Mouse (Mus musculus) forebrain, embryonic 10.5 days (tissue): ENCODE data around the gene Dcdc2a. TPM values are rescaled to one million over a fixed set of nuclear protein-coding genes. Genes with fewer than 3 reads are reported as not detected.

Experiments
- DNase-seq: peaks from one replicate; pipeline ENCODE4 v3.0.0-alpha.2; 2017; ENCODE audit warnings: low spot score; ENCODE audit errors: extremely low spot score
- H3K27ac ChIP-seq: fragments of 300-500 bp; sonication (generic); 2 replicates; pipeline ENCODE4 v1.5.1; 2016; ENCODE audit warnings: mild to moderate bottlenecking
- H3K27me3 ChIP-seq: fragments of 300-500 bp; sonication (generic); 2 replicates; pipeline ENCODE4 v1.6.1; 2016; ENCODE audit warnings: mild to moderate bottlenecking; ENCODE audit not compliant: poor library complexity, severe bottlenecking
- H3K36me3 ChIP-seq: fragments of 300-500 bp; sonication (generic); replicated peaks from 2 replicates; pipeline ENCODE4 v1.6.1; 2016; ENCODE audit warnings: mild to moderate bottlenecking, moderate library complexity
- H3K4me1 ChIP-seq: fragments of 300-500 bp; sonication (generic); 2 replicates; pipeline ENCODE4 v1.6.1; 2016
- H3K4me3 ChIP-seq: fragments of 300-500 bp; sonication (generic); 2 replicates; pipeline ENCODE4 v1.5.1; 2016; ENCODE audit warnings: mild to moderate bottlenecking, moderate library complexity
- H3K9me3 ChIP-seq: fragments of 300-500 bp; sonication (generic); 2 replicates; pipeline ENCODE4 v1.6.1; 2016; ENCODE audit warnings: mild to moderate bottlenecking, moderate library complexity
- WGBS: fragments of 180-500 bp; shearing (Covaris S2); methylation state at CpG from one replicate; pipeline ENCODE4 v1.1.7; 2016; 5-methylcytosine and 5-hydroxymethylcytosine counted together
- polyA plus RNA-seq: library from polyadenylated mRNA; unstranded; fragments of >200 nt; fragmentation: Nextera tagmentation; extraction: Ambion mirVana; gene quantifications from 2 replicates; pipeline ENCODE4 v1.2.1, GENCODE M21; 2016

The Dcdc2a gene
- polyA plus RNA-seq = 1.5 and 2.1 TPM in 2 replicates

- Histone ChIP-seq H3K36me3 (no peaks in the 10 kb centered on the region), H3K9me3 (no peaks in the 10 kb centered on the region), H3K27ac (peak within 1 kb of the TSS; percentile 72), H3K4me3 (peak within 1 kb of the TSS; percentile 64), H3K27me3 (peaks cover 59% of the 10 kb centered on the region), H3K4me1 (peaks cover 20% of the 10 kb centered on the region)
- DNase-seq = peak; percentile 33
- WGBS = 3% methylated on average over 63 of the region's 63 CpGs
Measured at GRCm38 (mm10) chr13:25055873-25056667, at the start of gene Dcdc2a. Gene Dcdc2a (plus strand): TSS chr13:25056004.

- no peak overlapping the region for H3K4me3 ChIP-seq
- H3K27ac ChIP-seq = no peak overlapping the region
- H3K27me3 ChIP-seq = no peaks in the 10 kb centered on the region
- WGBS = 85% methylated on average over 8 of the region's 8 CpGs
- no peak for DNase-seq
- peaks cover 6% of the 10 kb centered on the region; the same call in 1 of the 2 replicates for H3K9me3 ChIP-seq
- H3K4me1 ChIP-seq = no peaks in the 10 kb centered on the region
- peaks cover 44% of the 10 kb centered on the region for H3K36me3 ChIP-seq
Measured at GRCm38 (mm10) chr13:25007115-25007514, 48.7 kb upstream of the Dcdc2a start.

- Histone ChIP-seq H3K36me3 (peaks cover 20% of the 10 kb centered on the region), H3K27ac (no peak overlapping the region), H3K4me1 (peaks cover 20% of the 10 kb centered on the region), H3K9me3 (no peaks in the 10 kb centered on the region), H3K27me3 (peaks cover 4% of the 10 kb centered on the region; the same call in 1 of the 2 replicates), H3K4me3 (peak overlapping the region; percentile 89)
- no peak for DNase-seq
- WGBS = 94% methylated on average over 9 of the region's 9 CpGs
Measured at GRCm38 (mm10) chr13:25018316-25018715, 37.5 kb upstream of the Dcdc2a start.

GRCm38 (mm10) chr13:25019793-25020539 is 35.8 kb upstream of the Dcdc2a start, which contains the start of gene Mrs2:
Gene Mrs2 (minus strand): TSS chr13:25020379.
- peak; percentile 87 for DNase-seq
- H3K9me3 ChIP-seq = no peaks in the 10 kb centered on the region
- peak within 1 kb of the TSS; percentile 89 for H3K4me3 ChIP-seq
- peaks cover 4% of the 10 kb centered on the region; the same call in 1 of the 2 replicates for H3K27me3 ChIP-seq
- peak within 1 kb of the TSS; percentile 94 for H3K27ac ChIP-seq
- WGBS = under 1% methylated on average over 84 of the region's 84 CpGs
- peaks cover 20% of the 10 kb centered on the region for H3K36me3 ChIP-seq
- H3K4me1 ChIP-seq = peaks cover 20% of the 10 kb centered on the region

GRCm38 (mm10) chr13:25020540-25020892 is 35.3 kb upstream of the Dcdc2a start:
- Histone ChIP-seq H3K36me3 (peaks cover 20% of the 10 kb centered on the region), H3K27ac (peak overlapping the region; percentile 94), H3K9me3 (no peaks in the 10 kb centered on the region), H3K27me3 (peaks cover 4% of the 10 kb centered on the region; the same call in 1 of the 2 replicates), H3K4me1 (peaks cover 20% of the 10 kb centered on the region), H3K4me3 (peak overlapping the region; percentile 89)
- WGBS = 61% methylated on average over 4 of the region's 4 CpGs
- DNase-seq = no peak

- H3K36me3 ChIP-seq = peaks cover 9% of the 10 kb centered on the region
- WGBS = 75% methylated on average over 4 of the region's 4 CpGs
- peaks cover 4% of the 10 kb centered on the region; the same call in 1 of the 2 replicates for H3K27me3 ChIP-seq
- no peak for DNase-seq
- no peaks in the 10 kb centered on the region for H3K9me3 ChIP-seq
- H3K4me3 ChIP-seq = no peak overlapping the region
- H3K27ac ChIP-seq = no peak overlapping the region
- peaks cover 20% of the 10 kb centered on the region for H3K4me1 ChIP-seq
Measured at GRCm38 (mm10) chr13:25022386-25022785, 33.4 kb upstream of the Dcdc2a start.

- DNase-seq = no peak
- no peak overlapping the region for H3K4me3 ChIP-seq
- peaks cover 20% of the 10 kb centered on the region for H3K4me1 ChIP-seq
- H3K27me3 ChIP-seq = peaks cover 4% of the 10 kb centered on the region; the same call in 1 of the 2 replicates
- WGBS = 69% methylated on average over 3 of the region's 3 CpGs
- H3K9me3 ChIP-seq = no peaks in the 10 kb centered on the region
- H3K36me3 ChIP-seq = peaks cover 2% of the 10 kb centered on the region; the same call in 1 of the 2 replicates
- H3K27ac ChIP-seq = no peak overlapping the region
Measured at GRCm38 (mm10) chr13:25023129-25023528, 32.7 kb upstream of the Dcdc2a start.

GRCm38 (mm10) chr13:25024655-25025054 is 31.1 kb upstream of the Dcdc2a start:
- no peaks in the 10 kb centered on the region for H3K9me3 ChIP-seq
- no peak overlapping the region for H3K4me3 ChIP-seq
- H3K4me1 ChIP-seq = peaks cover 7% of the 10 kb centered on the region
- DNase-seq = no peak
- 35% methylated on average over 2 of the region's 2 CpGs for WGBS
- no peaks in the 10 kb centered on the region for H3K36me3 ChIP-seq
- peaks cover 4% of the 10 kb centered on the region; the same call in 1 of the 2 replicates for H3K27me3 ChIP-seq
- H3K27ac ChIP-seq = no peak overlapping the region

GRCm38 (mm10) chr13:25026409-25027113 is 29.2 kb upstream of the Dcdc2a start:
- H3K4me3 ChIP-seq = no peak overlapping the region
- no peaks in the 10 kb centered on the region for H3K4me1 ChIP-seq
- H3K27ac ChIP-seq = no peak overlapping the region
- no peak for DNase-seq
- WGBS = 93% methylated on average over 6 of the region's 6 CpGs
- peaks cover 4% of the 10 kb centered on the region; the same call in 1 of the 2 replicates for H3K27me3 ChIP-seq
- no peaks in the 10 kb centered on the region for H3K9me3 ChIP-seq
- H3K36me3 ChIP-seq = no peaks in the 10 kb centered on the region

GRCm38 (mm10) chr13:25027114-25027425 is 28.7 kb upstream of the Dcdc2a start:
- Histone ChIP-seq H3K27me3 (peaks cover 4% of the 10 kb centered on the region; the same call in 1 of the 2 replicates), H3K36me3 (no peaks in the 10 kb centered on the region)
- WGBS = 83% methylated on average over 3 of the region's 3 CpGs

GRCm38 (mm10) chr13:25039488-25039887 is 16.3 kb upstream of the Dcdc2a start:
- Histone ChIP-seq H3K27ac (no peak overlapping the region), H3K27me3 (no peaks in the 10 kb centered on the region), H3K4me1 (no peaks in the 10 kb centered on the region), H3K9me3 (no peaks in the 10 kb centered on the region), H3K4me3 (no peak overlapping the region), H3K36me3 (no peaks in the 10 kb centered on the region)
- 83% methylated on average over 2 of the region's 2 CpGs for WGBS
- DNase-seq = no peak

More at GRCm38 (mm10) chr13:25027114-25027425, 28.7 kb upstream of the Dcdc2a start:
- H3K9me3 ChIP-seq = no peaks in the 10 kb centered on the region
- H3K4me3 ChIP-seq = no peak overlapping the region
- H3K4me1 ChIP-seq = no peaks in the 10 kb centered on the region
- DNase-seq = no peak
- H3K27ac ChIP-seq = no peak overlapping the region

- WGBS = 92% methylated on average over 5 of the region's 5 CpGs
Measured at GRCm38 (mm10) chr13:25052671-25053070, 3.1 kb upstream of the Dcdc2a start.

More at GRCm38 (mm10) chr13:25052671-25053070, 3.1 kb upstream of the Dcdc2a start:
- Histone ChIP-seq H3K4me1 (peaks cover 20% of the 10 kb centered on the region), H3K27ac (no peak overlapping the region), H3K9me3 (peaks cover 10% of the 10 kb centered on the region), H3K27me3 (peaks cover 49% of the 10 kb centered on the region), H3K4me3 (no peak overlapping the region), H3K36me3 (no peaks in the 10 kb centered on the region)
- no peak for DNase-seq
